Mouse (Mus musculus) layer of hippocampus, postnatal 25 days (tissue): ENCODE data around the gene Nf2. TPM values are rescaled to one million over a fixed set of nuclear protein-coding genes. Genes with fewer than 3 reads are reported as not detected.

Source experiments
- DNase-seq, 2 experiments: peaks; one replicate each; pipeline ENCODE4 v3.0.0; 2022; ENCODE audit warnings: mixed read lengths in 2 of 2, low spot score in 1 of 2; ENCODE audit errors: extremely low spot score in 1 of 2
- microRNA-seq, 2 experiments: library from miRNA; unstranded; fragments of <30 nt; microRNA quantifications; one replicate each; pipeline ENCODE4 v1.2.0; 2021
- total RNA-seq, 2 experiments: library from RNA; stranded (reverse); gene quantifications; 2 replicates each; pipeline ENCODE4 v1.2.3; 2021

Gene Nf2
- total RNA-seq, 2 experiments from 2014 or later: 102 to 107 TPM

DNA sequence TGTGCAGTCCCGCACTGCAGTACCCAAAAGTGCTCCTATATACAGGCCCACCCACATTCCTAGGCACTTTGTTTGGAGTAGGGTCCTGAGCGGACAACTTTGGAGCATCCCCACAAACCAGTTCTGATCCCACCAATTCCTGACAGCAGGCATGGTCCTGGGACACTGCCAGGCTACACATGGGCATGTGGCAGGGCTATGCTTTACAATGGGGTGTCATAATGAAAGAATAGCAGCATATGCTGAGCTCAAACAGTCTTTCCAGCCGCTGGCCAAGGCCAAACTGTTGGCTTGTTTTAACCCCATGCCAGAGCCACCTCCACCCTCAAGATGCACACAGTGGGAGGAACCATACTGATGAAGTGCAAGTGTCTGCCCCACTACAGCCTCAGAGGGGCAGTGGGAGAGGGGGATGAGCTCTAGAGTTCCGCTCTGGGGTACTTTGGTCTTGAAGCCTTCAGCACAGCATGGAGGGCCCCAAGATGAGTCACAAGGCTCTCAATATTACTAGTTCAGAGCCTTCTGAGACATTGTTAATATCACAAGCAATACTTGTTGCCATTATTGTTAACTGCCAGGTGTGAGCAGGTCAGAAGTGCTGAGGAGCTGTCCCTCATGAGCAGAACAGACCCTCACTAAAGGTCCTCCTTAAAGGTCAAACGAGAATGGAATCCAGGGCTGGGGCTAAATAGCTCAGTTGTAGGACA, 132.7 kb downstream of the Nf2 start:
- DNase-seq: no peak

Small RNAs within 50 kb of the gene (microRNA-seq; reads per million reads assigned to microRNA genes)
- 2.8 to 6.1 reads per million in 2 experiments for gene Mir6918

Other genes starting within 250 kb of the Nf2 start
- not detected for gene Gm11032, start 229.5 kb downstream of the Nf2 start, total RNA-seq
- 10 to 100 TPM; 20.0 to 22.9 TPM for gene Ascc2, start 211.8 kb downstream of the Nf2 start, total RNA-seq
- gene Uqcr10, start 145.2 kb downstream of the Nf2 start, total RNA-seq: 100 to 1,000 TPM; 391 to 441 TPM
- 10 to 100 TPM; 30.1 to 37.1 TPM for gene Zmat5, start 144.9 kb downstream of the Nf2 start, total RNA-seq
- gene Cabp7, start 102.8 kb downstream of the Nf2 start, total RNA-seq: 100 to 1,000 TPM; 255 to 273 TPM
- 10 to 100 TPM; 80.6 to 95.5 TPM for gene Nipsnap1, start 24.4 kb upstream of the Nf2 start, total RNA-seq
- 10 to 100 TPM; 36.2 to 38.9 TPM for gene Thoc5, start 45.8 kb upstream of the Nf2 start, total RNA-seq
- gene Nefh, start 98.5 kb upstream of the Nf2 start, total RNA-seq: 10 to 100 TPM; 37.9 to 39.0 TPM
- gene Ap1b1, start 137.3 kb upstream of the Nf2 start, total RNA-seq: 100 to 1,000 TPM; 134 to 146 TPM
- 10 to 100 TPM; 76.8 to 94.0 TPM for gene Rasl10a, start 208.6 kb upstream of the Nf2 start, total RNA-seq
- 10 to 100 TPM; 92.4 to 95.2 TPM for gene Gas2l1, start 215.8 kb upstream of the Nf2 start, total RNA-seq
- gene Rhbdd3, start 249.4 kb upstream of the Nf2 start, total RNA-seq: 10 to 100 TPM; 20.7 to 23.6 TPM
- gene Ewsr1, start 249.7 kb upstream of the Nf2 start, total RNA-seq: 100 to 1,000 TPM; 260 to 353 TPM